Mouse (Mus musculus) ovary, adult 18-20 months (tissue): ENCODE data around the gene Zscan12.
A peak's percentile ranks its signal among the peaks of the same experiment; 100 is the strongest.
"Not testable (repeated sequence)": the region's sequence is repeated elsewhere in the genome, so short reads cannot be mapped to it uniquely, and the experiment has no call there.

Experiments used
- DNase-seq: peaks from one replicate; pipeline ENCODE4 v3.0.0; 2022; ENCODE audit warnings: low spot score, mixed read lengths

Zscan12 gene

DNA sequence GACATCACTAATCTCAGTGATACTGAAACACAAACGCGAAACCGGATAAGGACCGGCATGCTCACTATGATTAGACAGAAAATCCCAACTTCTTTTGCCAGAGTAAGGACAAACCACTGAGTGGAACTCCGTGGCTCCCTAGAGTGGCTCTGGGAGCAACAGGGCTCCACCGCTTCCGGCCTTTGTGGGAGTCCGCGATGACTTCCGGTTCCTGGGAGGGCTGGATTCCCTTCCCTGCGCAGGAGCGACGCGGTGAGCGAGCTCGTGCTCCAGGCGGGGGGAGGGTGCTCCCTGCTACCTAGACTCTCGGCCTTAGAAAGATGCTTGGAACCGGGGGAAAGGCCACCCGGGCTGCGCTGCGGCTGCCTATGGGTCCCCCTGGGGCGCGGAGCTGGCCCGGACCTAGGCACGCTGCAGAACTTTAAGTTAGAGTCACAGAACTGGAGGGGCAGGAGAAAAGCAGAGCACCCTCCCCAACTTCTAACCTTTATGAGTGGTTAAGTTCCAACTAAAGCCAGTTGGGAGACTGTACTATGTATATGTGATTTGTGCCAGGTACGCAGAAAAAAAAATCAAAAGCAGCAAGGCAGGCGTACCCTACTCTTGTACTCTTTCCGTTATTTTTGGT, at the start of gene Zscan12:
Gene Zscan12, plus strand, starts transcription at position 200 of the 628 bp plus-strand sequence.
- DNase-seq = peak; percentile 88

DNA sequence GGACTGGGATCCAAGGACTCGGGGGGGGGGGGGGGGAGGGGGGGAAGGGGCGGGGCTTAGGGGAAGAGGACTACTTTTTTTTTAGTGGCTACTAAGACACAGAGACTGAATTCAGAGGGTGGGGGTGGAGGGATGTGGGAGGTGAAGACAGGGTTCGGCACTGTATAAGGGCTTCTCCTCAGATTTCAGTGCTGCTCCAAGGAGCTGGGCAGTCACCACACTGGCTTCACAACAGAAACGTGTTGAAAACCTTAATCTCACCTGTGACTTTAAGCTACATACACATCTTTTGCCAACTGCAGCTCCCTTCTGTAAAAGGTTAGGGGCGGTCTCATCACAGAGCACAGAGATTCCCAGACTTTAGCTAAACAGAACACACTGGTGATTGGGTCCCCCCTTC, 49.8 kb upstream of the Zscan12 start:
- no peak for DNase-seq

DNA sequence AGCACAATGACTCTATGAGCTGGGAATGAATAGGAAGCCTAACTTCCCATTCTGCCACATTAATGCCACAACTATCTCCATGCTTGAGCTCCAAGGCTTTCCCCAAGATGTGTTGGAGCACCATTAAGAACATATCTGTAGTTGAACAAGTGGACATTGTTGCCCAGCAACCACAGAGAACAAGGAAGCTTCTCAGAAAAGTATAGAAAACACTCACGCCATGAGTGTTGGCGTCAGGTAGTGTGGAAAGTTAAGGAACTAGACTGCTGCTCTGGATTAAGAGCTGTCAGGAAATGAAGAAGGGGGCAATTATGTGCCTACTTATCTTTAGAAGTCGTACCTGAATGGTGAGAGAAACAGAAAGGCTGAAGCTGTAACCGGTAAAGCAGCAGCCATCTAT, 48.7 kb upstream of the Zscan12 start:
- no peak for DNase-seq

DNA sequence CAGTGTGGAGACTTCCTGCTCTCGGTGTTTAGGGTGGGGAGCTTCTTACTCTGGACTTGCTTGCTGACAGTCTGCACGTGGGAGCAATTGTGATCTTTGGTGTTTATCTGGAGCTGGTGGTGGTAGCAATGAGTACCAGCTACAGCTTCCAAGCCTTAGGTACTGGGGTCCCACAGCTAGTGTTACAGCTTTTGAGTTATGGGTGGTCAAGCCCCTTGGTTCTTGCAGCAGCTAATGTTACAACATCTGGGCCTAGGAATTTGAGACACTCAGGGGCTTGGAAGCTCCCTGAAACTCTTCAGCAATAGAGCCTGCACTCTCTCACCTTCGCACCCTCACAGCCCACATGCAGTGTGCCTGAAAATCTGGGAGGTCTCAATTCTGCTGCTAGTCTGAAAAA, 42.4 kb upstream of the Zscan12 start:
- no peak for DNase-seq

DNA sequence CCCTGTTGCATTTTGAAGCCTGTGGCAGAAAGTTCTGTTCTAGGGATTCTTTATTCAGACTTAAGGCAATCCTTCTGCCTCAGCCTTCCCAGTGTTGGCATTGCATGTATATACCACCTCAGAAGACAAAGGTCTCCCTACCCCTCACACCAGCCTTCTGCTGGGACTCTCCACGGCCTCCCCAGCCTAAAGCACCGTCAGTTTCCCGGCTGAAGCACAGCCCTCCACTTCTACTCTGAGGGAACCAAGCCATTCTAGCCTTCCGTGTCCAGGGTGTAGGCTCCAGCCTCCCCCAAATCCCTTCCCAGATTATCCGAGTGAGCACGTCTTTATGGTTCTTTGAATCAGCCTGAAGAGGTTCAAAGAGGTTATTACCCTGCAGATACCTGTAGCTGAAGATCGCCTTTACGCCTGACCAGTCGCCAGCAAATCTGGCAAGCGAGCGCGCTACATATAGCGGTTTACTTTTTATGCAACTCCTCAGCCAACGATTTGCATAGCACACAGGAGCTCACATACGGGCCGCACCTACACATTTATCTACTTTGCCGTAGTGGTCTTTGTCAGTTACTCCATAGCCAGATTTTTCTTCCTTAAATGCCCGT, 40.6 kb upstream of the Zscan12 start:
- DNase-seq = no peak

DNA sequence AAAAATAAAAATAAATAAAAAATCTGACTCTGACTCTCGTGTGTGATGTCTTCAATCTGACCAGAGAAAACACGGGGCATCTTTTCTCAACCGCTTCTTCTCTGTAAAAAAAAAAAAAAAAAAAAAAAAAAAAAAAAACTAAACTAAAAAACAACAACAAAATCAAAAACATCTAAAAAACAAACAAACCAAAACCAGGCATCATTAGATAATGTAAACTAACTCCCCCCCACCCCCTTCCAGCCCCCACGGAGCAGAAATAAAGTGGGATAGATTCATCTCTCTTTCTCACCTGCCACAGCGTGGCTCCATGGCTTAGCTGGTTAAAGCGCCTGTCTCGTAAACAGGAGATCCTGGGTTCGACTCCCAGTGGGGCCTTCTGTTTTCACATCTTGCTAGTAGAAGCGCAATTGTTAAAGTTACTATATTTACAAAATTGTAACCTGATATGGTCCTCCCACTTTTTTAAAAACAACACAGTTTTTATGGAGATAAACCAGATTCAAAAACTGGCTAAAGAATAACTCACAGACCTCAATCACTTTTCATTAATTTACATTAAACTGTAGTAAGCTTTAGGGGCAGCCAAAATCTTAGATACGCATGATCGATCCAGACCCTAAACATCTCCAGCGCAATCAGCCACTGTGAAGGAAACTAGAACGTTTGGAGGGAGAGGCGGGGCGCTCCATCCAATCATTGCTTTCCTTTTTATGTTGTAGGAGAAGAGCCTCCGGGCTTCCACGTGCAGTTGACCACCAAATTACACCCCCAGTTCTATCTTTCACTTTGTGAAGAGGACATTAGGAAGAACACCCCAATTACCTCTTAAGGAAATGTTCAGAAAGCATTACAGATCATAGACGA, 39.9 kb upstream of the Zscan12 start:
- DNase-seq = no peak

DNA sequence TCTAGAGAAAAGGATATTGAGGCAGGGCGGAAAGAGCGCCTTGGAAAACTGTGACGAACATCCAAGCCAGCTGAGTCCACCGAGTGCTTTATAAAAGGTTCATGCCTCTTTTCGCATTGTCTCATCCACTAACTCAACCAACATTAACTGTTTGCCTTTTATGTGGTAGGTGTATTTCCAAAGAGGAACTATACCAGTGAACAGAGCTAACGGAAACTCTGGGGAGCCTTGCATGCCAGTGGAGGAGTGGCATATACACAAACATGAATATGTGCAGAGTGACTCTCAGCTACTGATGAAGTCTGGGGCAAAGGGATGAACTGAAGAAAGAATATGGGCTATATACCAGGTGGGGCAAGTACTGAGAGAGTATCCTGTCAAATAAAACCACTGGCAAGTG, 39.2 kb upstream of the Zscan12 start:
- no peak for DNase-seq

DNA sequence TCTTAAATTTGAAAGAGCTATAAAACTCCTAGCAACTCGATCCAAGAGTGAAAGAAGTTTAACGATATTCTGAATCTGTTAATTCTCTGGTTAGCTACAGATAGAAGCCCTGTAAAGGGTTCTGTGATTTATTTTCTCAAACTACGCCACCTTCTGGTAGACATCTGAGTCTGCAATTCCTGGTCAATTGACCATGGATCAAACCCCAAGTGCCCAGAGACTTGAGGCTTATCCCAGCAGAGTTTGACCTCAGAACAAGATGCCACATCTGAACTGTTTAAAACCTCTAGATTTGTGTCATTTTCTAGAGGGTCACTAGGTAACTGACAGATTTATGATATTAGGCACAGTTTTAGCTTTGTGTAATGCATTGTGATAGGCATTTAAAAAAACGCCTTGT, 36.4 kb upstream of the Zscan12 start:
- no peak for DNase-seq

DNA sequence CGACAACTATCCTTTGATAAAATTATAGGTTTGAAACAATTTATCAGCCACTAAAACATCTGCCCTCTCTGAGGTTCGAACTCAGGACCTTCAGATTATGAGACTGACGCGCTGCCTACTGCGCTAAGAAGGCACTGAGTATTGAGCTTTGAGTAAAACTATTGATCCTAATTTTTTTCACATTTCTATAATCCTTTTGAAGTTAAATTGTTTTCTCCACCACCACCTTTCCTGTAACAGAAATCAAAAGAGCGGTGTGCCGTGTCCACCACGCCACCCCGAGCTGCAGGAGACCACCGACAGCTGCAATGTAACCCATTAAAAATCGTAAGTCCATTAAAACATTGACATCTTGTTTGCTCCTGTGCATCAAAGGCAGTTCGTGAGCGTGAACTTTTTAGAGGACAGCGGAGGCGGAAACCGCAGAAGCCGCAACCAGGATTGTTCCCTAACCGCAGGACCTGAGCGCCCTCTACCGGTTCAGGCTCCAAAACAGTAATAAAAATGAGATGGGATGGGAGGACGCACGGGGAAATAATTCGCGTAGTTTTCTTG, 35.9 kb upstream of the Zscan12 start:
- peak; percentile 50 for DNase-seq

DNA sequence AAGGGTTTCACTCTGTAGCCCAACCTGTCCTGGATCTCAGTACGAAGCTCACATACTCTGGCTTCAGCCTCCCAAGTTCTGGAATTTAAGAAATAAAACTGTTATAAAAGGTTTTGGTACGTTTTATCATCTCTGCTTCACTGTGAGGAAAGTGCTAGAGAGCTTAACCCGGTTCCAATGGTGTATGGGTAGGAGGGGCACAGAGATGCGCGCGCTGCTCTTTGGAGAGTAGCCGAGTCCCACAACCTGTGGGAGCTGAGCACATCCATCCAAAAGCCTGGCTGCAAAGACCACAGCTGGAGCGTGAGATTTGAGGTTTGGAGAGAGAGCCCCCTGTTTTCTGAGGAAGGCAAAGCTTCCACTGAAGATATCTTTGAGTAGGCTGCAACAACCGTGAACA, 35.2 kb upstream of the Zscan12 start:
- DNase-seq = no peak

DNA sequence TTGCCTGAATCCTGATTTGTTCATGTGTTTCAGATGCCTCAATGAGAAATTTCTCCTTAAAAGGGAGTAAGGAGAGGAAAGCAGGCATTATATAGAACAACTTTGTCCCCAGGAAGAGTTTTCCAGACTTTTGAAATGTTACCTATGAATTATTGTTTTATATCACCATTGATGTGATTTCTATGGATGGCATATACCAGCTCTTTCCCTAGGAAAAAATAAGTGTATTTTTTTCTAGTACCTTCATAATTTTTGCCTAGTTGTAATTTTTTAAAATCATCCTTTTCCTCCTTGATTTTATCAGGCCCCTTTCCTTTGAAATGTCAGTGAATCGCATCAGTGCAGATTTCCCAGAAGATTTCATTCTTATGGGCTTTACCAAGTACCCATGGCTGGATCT, 16.0 kb upstream of the Zscan12 start, which contains the start of gene Olfr1367:
Gene Olfr1367, plus strand, starts transcription at position 301 of the 400 bp plus-strand sequence.
- DNase-seq = no peak

DNA sequence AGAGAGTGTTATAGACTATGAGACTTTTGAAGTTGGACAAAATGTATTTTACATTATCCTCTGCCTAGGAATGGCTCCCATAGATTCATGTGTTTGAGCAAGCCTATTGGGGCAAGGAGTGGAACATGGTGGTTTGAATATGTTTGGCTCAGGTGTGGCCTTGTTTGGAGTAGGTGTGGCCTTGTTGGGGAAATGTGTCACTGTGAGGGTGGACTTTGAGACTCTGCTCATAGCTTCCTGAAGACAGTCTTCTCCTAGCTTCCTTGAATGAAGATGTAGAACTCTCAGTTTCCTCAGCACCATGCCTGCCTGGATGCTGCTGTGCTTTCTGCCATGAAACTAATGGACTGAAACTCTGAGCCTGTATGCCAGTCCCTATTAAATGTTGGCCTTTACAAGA, 12.0 kb upstream of the Zscan12 start:
- DNase-seq = no peak

DNA sequence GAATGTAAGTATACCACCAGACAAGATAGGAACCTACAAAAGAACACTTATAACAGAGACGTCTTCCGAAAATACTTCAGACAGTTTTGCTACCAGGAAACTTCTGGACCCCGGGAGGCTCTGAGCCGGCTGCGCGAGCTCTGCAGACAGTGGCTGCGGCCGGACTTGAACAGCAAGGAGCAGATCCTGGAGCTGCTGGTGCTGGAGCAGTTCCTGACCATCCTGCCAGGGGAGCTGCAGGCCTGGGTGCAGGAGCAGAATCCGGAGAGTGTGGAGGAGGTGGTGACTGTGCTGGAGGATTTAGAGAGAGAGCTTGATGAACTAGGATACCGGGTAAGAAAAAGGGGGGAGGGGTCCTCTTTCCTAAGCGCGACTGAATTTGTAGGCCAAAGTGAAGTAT, 1.1 kb downstream of the Zscan12 start:
- no peak for DNase-seq

DNA sequence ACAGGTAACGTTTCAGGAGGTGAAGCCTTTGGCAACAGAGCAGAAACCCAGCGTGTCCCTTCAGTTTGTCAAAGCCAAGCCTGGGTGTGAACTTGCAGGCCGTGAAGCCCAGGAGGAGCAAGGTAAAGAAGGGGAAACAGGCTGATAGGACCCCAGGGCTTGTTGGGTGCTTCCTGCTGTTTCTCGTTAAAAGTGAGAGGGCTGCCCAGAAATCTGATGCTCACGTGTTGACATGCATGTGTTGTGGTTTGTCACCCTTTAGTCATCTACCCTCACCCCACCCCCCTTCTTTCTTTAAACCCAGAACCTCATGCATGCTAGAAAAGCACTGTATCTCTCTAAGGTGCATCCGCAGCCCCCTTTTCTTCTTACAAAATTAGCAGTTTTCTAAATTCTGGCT, 4.0 kb downstream of the Zscan12 start:
- no peak for DNase-seq

DNA sequence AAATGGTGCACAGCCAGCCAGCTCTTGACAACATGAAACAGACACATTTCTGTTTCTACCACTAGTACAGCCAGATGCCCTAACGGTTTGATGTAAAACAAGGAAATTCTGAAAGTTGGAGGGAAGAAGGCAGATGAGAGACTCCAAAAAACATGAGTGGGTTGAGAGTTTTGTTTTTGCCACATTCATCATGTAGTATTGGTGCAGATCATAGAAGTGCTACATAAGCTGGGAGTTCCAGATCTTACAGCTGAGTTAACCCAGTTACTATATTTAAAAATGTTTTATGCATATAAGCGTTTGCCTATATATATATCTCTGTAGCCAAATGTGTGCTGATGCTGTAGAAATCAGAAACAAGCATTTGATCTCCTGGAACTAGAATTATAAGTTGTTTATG, 10.1 kb downstream of the Zscan12 start:
- DNase-seq = no peak

DNA sequence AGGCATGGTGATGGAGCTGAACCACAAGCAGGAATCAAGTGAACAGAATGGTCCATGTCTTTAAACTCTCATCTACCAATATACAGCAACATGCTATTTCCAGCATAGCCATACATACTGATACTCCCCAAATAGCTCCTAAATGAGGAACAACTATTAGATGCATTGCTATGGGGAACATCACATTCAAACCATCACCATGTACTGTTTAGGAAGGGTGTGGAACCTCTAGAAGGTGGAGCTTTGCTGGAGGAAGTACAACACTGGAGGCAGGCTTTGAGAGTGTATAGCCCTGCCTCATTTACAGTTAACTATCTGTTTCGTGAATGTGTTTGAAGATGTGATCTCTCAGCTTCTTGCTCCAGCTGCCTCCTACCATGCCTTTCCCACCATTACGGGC, 15.2 kb downstream of the Zscan12 start:
- DNase-seq = no peak

DNA sequence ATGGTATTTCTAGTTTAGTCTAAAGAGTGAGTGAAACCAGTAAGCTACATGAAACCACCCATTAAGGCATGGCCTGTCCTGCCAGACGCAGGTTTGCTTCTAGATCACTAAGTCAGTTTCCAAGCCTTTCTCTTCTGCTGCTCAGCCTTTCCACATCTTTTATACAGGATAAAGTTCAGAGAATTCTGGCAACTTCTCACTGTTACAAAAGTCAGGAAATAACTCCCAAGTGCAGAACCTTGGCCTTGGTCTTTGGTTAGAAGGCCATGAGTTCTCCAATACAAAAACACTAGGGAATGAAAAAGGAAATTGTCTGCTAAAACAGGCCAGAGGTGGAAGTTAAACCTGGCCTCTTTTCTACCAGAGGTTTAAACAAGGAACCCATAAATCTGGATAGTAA, 32.6 kb downstream of the Zscan12 start:
- DNase-seq = no peak

DNA sequence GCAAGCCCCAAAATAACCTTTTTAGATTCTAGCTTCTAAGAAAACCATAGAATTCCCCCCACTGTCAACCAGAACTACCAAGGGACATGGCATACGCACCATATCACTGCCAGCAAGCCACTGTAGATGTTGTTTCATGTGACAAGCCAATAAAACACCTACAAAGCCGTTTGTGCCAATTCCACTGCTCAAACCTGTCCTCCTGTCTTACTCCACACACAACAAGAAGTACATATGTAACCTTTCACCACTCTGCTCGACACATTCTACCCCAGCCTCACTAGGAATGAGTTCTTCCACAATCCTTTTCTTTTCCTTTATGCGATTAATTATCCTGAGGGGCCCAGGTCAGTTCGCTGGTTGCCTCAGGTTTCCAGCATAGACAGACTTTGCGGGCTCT, 33.0 kb downstream of the Zscan12 start:
- no peak for DNase-seq

DNA sequence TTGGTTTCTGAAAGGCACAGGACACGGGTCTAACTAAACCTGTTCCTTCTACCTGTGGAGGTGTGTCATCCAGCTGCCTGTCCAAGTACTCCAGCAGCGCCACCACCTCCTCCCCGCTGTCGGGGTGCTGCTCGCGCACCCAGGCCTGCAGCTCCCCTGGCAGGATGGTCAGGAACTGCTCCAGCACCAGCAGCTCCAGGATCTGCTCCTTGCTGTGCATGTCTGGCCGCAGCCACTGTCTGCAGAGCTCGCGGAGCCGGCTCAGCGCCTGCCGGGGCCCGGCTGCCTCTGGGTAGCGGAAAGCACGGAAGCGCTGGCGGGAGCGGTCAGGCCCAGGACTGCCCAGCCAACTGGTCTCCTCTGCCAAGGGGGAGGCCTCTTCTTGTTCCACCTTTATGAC, 33.4 kb downstream of the Zscan12 start:
- DNase-seq = not testable (repeated sequence)

DNA sequence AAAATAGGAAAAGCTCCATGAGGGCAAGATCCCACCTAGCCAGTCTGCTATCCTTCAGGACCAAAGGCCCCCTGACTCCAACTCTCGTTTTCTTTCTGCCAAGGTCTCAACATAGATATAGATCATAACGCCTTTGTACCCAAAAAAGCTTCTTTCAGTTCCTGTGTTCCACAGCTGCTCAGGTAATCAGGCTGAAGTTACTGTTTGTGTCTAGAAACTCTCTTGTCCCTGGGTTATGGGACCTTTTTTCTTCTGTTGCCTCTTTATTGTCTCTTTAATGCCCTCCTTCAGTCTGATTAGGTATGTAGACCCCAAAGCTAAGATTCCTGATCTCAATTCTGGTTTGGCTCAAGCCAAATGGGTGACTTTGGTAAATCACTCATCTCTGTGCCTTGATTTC, 34.9 kb downstream of the Zscan12 start:
- no peak for DNase-seq

DNA sequence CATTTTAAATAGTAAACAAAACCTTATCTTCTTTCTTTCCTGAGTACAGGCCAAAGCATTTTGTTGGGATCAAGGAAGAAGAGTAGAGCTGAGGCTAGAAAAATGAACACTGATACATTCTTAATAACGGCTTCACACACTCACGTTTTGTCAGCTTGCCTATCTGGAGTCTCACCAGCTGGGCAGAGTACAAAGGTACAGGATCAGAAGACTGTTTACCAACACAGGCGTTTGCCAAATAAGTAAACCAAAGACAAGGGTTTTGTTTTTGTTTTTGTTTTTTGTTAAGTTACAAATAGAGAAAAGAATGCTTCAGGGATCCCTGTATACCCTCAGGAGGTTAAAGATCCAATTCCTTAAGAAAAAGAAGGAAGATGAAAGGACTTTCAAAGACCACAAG, 38.5 kb downstream of the Zscan12 start:
- no peak for DNase-seq

DNA sequence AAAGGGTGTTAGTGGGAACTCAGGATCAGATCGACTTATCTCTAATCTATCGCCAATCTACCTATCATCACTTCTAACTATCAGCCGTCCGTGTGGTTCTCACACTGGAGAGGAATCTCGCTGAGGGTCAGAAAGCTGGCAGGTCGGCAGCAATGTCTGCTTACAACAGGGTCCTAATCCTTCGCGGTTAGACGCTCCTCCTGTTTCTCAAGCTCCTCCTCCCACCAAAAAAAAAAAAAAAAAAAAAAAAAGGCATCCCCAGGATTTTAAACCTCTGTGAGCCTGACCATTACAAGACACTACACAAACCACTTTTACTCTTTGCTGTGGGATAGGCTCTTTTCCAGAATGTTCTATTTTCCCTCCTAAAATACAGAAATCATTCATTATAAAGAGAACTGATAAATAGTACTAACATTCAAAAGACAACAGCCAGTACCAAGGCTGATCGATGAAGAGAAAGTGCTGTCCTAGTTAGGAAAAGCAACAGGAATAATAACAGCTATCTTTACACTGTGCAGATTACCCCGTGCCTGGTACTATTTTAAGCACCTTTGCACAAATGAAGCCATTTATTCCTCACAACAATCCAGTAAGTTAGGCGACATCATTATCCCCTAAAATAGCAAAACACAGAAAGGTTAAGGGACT, 39.1 kb downstream of the Zscan12 start:
- no peak for DNase-seq
